Mouse (Mus musculus): ENCODE data around the gene Gm11444.

Gene Gm11444

GRCm38 (mm10) chr11:85814678-85815077 lies 35.5 kb downstream of the Gm11444 start:
- no peak for DNase-seq (ENCODE audit: low read depth)

GRCm38 (mm10) chr11:85812201-85812966 lies 37.7 kb downstream of the Gm11444 start:
- DNase-seq (ENCODE audit: low read depth): no peak

DNA sequence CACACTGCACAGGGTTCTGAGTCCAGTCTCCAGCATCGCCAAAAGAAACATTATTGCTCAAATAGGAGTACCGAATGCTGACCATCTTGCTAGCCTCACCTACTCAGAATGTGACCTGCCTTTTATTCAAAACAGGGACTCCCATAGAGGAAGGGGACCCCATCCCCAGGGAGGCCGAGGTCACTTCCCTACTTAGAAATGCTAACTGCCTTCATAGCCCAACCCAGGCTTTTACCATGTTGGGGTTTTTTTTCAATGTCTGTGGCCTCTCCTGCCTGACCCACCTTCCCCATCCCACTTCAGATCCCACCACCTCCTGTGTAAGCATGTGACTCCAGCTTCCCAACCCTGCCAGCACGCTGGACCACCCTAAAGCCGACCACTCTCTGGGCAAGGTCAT lies 38.5 kb downstream of the Gm11444 start:
- no peak for DNase-seq (ENCODE audit: low read depth)

DNA sequence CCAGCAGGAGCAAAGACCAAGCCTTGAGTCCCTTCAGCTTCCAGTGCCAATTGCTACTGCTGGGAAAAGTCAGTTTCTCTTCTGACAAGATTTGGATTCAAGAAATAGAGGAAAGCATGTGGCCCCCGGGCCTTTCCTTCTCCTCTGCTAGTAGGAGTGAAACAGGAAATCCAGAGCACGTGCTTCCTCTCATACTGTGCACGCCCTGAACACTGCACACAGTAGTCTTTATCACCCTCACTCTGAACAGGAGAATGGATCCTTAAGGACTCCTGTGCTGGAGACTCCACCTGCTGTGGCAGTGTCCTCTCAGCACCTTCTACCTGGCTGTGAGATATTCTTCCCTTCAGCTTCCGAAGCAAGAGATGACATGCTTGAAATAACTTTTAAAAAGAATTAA lies 38.9 kb downstream of the Gm11444 start:
- no peak for DNase-seq (ENCODE audit: low read depth)

- DNase-seq (ENCODE audit: low read depth): no peak
Observed at GRCm38 (mm10) chr11:85807353-85807752, 42.8 kb downstream of the Gm11444 start.

- no peak for DNase-seq (ENCODE audit: low read depth)
Observed at GRCm38 (mm10) chr11:85805779-85806178, 44.4 kb downstream of the Gm11444 start.

GRCm38 (mm10) chr11:85804048-85804447 lies 46.1 kb downstream of the Gm11444 start:
- no peak for DNase-seq (ENCODE audit: low read depth)

DNA sequence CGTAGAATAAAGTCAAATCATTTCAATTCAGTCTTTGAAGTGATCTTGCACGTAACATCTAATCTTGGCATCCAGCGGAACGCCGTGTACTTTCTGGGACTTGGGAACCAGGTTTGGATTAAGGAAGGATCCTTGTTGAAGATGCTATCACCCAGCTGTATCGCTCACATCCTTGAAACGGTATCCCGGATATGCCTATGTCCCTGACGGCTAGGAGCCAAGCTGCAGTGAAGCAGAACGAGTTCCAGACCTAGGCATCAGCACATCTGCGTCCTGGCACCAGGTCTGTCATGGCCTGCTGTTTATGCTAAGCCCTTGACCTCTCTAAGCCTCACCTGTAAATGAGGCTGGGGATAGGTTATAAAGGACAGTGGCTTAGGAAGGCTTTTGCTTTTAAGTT lies 49.8 kb downstream of the Gm11444 start:
- no peak for DNase-seq (ENCODE audit: low read depth)

GRCm38 (mm10) chr11:85799856-85800255 lies 50.3 kb downstream of the Gm11444 start:
- no peak for DNase-seq (ENCODE audit: low read depth)

GRCm38 (mm10) chr11:85799456-85799855 lies 50.7 kb downstream of the Gm11444 start:
- DNase-seq (ENCODE audit: low read depth): no peak

All from naive thymus-derived CD4-positive, alpha-beta T cell, adult 2 months (primary cell).